Mouse (Mus musculus) bone marrow, adult 2 months (tissue): ENCODE data around the gene Fgf18.

Experiments used
- CTCF ChIP-seq: fragments of 200-500 bp; IDR thresholded peaks from 2 replicates; pipeline ENCODE4 v1.5.1; 2011; ENCODE audit warnings: low read length, control low read depth; ENCODE audit not compliant: control insufficient read depth, insufficient read depth
- POLR2A ChIP-seq: fragments of 200-500 bp; IDR thresholded peaks from 2 replicates; pipeline ENCODE4 v1.6.1; 2011; ENCODE audit warnings: low read depth, mild to moderate bottlenecking, control low read depth, low read length, borderline replicate concordance; ENCODE audit not compliant: control insufficient read depth

- TF ChIP-seq CTCF, result no peak
- TF ChIP-seq POLR2A, result no peak
These were observed 14.4 kb downstream of the Fgf18 start for GRCm38 (mm10) chr11:33132619-33133338.
